Mouse (Mus musculus) ovary, postnatal 14 days (tissue): ENCODE results near the gene Nanp.
A peak's percentile ranks its signal among the peaks of the same experiment; 100 is the strongest.

ENCODE experiments used
- DNase-seq: peaks from one replicate; pipeline ENCODE4 v3.0.0; 2022; ENCODE audit warnings: low spot score

The Nanp gene

DNA sequence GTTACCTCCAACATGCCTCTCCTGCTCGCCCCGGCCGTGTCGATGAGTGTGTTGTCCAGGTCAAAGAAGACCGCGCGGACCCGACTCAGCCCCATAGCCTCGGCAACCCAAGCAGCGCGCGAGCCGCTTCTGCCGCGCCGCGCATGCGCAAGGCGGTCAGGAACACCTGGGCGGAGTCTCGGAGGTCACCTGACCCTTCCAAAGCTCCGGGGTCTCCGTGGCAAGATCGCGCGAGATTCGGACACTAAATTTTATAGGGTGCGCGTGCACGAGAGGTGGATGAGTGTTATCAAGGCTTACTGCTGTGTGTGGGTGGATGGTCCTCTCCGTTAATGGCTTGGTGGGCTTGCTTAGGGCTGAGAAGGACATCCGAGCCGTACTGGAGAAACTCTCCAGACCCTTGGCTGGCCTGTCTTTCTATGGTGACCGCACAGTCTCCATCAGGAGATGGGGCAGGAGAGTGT is at the start of gene Nanp, which contains the start of gene Ninl:
TSS of gene Nanp (minus strand) at position 167 of the 464 bp plus-strand sequence.
TSS of gene Ninl (minus strand) at position 151 of the 464 bp plus-strand sequence.
- DNase-seq = peak; percentile 90

DNA sequence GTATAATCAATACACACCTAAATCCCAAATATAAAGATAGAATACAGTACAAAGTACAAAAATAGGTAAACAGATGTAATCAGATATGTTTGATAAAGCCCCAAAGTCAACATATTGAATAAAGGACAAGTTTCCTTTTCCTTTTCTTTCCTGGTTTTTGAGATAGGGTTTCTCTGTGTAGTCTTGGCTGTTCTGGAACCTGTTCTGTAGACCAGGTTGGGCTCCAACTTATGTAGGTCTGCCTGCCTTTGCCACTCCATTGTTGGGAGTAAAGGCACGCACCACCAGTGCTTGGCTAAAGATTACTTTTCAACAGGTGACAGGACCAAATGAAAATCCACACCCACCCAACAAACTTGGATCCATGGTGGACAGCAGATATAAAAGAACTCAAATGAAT is 17.4 kb upstream of the Nanp start:
- no peak for DNase-seq

DNA sequence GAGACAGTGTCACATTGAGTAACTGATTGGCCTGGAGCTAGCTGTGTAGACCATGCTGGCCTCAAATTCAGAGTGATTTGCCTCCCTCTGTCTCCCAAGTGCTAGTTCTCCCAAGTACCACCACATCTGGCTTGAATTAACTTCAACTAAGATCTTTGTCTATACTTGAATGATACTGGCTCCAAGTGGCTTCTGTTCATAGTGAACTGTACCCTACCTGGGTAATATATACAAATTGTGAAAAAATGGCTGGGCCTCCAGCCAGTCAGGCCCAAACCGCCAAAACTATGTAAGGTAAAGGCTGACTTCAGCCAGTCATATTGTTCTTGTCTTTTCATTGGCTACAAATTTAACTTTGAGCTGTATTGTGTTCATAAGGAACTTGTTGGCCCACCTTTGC is 1.2 kb upstream of the Nanp start:
- DNase-seq = no peak

GRCm38 (mm10) chr2:151039726-151040125 is 528 bp upstream of the Nanp start:
- DNase-seq = no peak

- DNase-seq = no peak
These were observed 381 bp downstream of the Nanp start for GRCm38 (mm10) chr2:151038811-151039222.

GRCm38 (mm10) chr2:151037876-151038552 is 1.2 kb downstream of the Nanp start:
- no peak for DNase-seq

GRCm38 (mm10) chr2:151037292-151037691 is 1.9 kb downstream of the Nanp start:
- DNase-seq = no peak

GRCm38 (mm10) chr2:151036721-151037120 is 2.5 kb downstream of the Nanp start:
- no peak for DNase-seq

- DNase-seq = no peak
These were observed 4.8 kb downstream of the Nanp start for GRCm38 (mm10) chr2:151034435-151034834.

DNA sequence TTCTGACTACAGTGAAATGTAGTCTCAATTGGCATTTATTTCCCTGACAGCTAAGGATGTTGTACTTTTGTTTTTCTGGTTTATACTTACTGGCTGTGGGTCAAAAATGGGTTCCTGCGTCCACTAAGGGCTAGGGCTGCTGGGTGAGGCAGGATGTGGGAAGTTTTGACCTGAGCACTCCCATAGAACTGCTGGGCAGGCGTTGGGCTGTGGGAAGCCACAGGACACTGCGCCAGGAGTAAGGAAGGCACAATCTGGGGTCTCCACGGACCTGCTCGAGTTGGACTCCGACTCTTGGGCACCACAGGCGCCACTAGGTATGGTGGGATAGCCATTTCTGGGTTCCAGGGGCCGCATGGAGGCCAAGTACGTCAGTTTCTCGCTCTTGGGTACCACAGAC is 18.0 kb downstream of the Nanp start:
- DNase-seq = no peak

GRCm38 (mm10) chr2:151015316-151015715 is 23.9 kb downstream of the Nanp start:
- DNase-seq = no peak

DNA sequence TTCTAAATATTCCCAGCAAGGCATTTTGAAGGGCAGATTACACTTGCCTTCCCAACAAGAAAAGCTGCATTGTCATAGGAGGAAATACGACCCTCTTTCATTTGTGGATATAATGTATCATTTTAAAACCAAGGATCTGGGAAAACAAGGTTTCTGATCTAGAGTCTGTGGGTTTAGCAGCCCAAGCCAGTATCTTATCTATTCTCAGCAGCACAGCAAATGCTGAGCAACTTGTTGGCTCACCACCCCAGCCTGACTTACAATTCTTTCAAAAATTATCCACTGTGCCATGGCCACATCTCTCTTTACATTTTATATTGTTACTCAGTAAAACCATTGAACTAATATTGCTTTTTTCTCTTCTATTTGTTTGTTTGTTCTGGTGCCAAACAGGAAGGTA is 27.9 kb downstream of the Nanp start:
- DNase-seq = no peak

DNA sequence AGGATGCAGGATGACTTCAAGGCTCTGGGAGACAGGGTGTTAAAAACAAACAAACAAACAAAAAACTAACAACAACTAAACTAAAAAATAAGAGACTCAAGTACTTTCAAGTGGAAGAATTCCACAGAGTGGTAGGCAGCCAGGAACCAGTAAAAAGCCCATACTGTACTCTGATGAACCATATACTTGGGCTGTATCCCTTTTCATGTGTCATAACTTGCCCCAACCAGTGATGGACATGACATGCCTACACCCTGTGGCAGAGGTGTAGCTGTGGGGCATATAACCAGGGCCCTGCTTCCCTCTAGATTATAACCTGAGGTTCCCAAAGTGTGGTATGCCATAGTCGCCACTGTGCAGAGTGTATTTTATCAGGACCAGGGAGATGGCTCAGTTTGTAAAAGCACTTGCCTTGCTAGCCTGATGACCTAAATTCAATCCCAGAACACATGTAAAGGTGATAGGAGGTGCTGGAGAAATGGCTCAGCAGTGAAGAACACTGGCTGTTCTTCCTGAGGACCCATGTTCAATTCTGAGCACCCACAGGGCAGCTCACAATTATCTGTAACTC is 29.6 kb downstream of the Nanp start:
- DNase-seq = no peak

- peak; percentile 70 for DNase-seq
These were observed 30.2 kb downstream of the Nanp start for GRCm38 (mm10) chr2:151008939-151009509.

DNA sequence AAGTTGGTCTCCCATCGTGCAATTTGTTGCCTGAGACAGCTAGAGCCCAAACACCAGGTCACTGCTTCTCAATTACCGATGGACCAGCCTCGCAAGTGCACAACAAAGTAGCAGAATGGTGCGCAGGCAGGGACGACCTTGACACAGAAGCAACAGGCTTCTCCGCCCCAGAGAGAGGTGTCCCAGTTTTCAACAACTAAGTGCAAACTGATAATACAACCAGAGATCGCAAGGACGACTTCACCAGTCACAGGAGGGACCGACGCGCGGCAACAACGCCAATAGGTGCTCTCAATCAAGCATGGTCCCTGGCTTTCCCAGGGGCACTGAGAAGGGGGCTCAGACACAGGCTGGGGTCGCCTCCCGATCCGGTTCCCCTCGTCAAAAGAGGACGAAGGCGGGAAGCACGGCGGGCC is 30.7 kb downstream of the Nanp start:
- DNase-seq = no peak

GRCm38 (mm10) chr2:151008006-151008405 is 31.2 kb downstream of the Nanp start:
- no peak for DNase-seq

GRCm38 (mm10) chr2:151006281-151006945 is 32.8 kb downstream of the Nanp start:
- DNase-seq = no peak

DNA sequence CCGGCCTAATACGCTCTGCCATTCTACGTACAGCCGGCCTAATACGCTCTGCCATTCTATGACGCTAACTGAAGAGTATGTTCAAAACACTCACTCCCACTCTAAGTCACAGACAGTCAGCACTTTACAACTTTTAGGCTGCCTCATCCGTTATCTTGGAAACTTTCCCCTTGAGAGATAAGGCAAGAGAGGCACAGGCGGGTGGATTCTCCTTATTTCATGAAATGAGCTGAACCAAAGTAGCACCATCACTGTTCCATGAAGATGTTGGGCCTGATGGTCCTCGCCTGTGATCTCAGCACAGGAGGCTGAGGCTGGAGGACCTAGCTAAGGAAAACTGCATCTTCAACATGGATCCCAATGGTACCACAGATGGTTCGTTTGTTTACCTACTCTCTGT is 34.8 kb downstream of the Nanp start:
- DNase-seq = no peak

GRCm38 (mm10) chr2:151003796-151004195 is 35.4 kb downstream of the Nanp start:
- no peak for DNase-seq

GRCm38 (mm10) chr2:151001619-151002175 is 37.5 kb downstream of the Nanp start:
- DNase-seq = no peak

GRCm38 (mm10) chr2:151000402-151001178 is 38.6 kb downstream of the Nanp start:
- peak; percentile 42 for DNase-seq

GRCm38 (mm10) chr2:150999021-150999420 is 40.2 kb downstream of the Nanp start:
- DNase-seq = no peak
